Mouse (Mus musculus) erythroblast, embryonic 14.5 days (primary cell): Measurements from ENCODE around the gene Rbm10.

ENCODE experiments used
- GATA1 ChIP-seq: IDR thresholded peaks from 2 replicates; pipeline ENCODE4 v1.6.1; 2012; ENCODE audit warnings: low read length, inconsistent platforms, mixed read lengths
- TAL1 ChIP-seq: IDR thresholded peaks from 3 replicates; pipeline ENCODE4 v1.6.1; 2012; ENCODE audit warnings: low read length, inconsistent platforms, mixed read lengths

DNA sequence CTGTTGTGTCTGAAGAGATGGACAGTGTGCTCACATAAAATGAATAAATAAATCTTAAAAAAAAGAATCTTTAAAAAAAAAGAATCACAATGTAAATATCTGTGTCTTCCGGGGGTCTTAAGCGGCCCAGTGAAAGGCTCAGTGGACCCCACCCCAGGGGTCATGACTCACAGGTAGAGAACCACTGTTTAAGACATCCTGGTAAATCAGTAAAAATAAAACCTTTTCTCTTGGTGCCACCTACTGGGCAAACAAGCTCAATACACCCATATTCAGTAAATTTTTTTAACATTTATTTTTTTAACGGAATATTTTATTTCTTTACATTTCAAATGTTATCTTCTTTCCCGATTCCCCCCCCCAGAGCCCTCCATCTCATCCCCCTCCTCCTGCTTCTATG lies 29.3 kb upstream of the Rbm10 start:
- TF ChIP-seq GATA1 (no peak), TAL1 (no peak)
